Mouse (Mus musculus): ENCODE data around the gene Lhfpl4. TPM values are rescaled to one million over a fixed set of nuclear protein-coding genes. Genes with fewer than 3 reads are reported as not detected.

Lhfpl4 gene
- total RNA-seq, 2 experiments from 2014 or later = 3.2 to 4.8 TPM

DNA sequence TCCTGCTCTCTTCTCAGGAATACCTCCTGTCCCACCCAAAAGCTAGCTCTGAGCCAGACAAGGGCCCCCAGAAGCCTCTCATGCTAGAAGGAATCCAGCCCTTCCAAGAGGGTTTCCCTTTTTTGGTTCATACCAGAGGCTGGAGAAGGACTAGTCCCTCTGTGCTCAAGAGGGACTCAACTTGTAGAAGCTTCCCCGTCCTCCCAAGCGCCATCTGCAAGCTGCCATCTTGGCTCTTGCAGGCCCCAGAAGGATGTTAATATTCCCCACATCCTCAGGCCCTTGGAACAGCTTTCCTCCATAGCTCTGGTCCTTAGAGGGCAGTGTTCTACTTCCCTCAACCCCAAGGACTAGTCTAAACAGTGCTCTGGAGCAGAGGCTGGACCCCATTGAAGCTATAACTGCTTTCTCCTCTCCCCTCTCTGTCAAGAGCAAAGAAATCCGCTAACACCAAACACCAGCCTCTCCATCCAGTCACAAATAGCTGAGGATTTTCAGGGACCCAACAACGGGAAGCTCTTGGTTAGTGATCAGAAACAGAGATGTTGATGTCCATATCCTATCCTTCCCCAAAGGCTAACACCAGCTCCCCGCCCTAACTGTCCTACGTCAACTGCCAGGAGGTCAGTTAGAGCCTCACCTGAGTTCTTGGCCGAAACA, 26.7 kb downstream of the Lhfpl4 start:
- no peak for DNase-seq

DNA sequence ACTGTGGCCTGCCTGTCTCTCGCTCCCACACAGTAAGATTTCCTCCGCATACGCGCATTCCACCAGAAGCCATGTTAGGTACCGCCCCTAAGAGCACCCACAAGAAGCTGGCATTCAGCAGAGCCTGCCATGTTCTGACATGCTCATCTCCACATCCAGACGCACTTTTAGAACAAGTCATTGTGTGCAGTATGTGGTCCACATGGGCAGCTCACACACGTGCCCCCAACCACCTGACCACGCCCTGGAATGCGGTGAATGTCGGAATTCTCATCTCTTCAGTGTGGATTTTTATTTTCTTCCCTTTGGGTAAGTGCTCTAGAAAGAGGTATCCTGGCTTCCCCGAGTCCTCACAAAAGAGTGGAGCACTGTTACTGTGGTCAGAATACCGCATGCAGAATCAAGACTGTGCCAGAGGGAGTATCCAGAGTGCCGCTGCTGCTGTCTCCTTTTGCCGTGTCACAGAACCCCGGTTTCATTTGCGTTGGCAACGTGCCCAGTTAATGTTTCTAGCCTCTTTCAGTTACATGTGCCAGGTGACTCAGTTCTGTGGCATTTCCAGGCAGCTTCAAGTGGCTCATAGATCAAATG, 28.4 kb downstream of the Lhfpl4 start:
- peak; percentile 89 for DNase-seq

DNA sequence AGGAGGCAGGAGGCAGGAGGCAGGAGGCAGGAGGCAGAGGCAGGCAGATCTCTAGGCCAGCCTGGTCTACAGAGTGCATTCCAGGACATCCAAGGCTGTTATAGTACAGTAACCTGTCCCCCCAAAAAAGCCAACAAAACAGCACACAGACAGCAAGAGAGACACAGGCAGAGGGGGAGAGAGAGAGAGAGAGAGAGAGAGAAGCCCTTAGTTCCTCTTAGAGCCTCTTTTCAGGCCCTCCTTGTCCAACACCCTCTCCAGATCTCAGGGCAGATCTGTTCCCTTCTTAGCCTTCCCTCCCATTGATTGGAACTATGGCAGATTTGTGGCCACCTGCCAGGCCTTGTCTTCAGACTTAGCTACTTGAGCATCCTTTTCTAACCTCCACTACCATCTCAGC, 31.7 kb downstream of the Lhfpl4 start:
- no peak for DNase-seq

DNA sequence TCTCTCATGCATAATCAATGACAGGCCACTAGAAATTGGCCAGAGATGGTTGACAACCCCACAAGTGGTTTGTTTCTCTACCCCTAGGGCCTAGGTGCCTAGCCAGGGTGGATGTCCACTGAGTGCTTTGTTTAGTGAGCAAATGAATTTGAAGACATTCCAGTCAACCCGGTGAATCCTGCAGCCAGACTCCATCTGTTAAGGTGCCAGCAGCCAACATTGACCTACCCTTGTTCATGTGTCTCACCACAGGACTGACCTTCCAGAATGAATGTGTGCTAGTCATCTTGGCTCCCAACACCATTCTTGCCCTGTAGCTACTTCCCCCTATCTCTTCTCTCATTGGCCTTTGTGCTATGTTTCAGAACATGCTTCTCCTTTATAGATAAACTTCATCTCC, 33.2 kb downstream of the Lhfpl4 start:
- no peak for DNase-seq

DNA sequence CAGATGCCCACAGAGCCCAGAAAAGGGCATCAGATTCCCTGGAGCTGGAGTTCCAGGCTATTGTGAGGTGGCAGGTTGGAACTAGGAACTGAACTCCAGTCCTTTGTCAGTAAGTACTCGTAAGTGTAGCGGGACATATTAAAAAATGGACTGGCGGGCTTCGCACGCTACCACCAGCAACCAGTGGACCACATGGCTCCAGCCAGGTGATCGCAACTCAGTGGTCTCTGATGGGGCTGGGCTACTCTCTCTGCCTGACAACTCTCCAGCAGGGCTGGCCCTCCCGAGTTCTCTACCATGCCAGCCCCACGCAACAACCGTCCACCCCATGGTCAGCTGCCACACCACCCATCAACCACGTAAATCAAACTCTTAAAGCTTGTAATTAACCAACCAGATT, 35.1 kb downstream of the Lhfpl4 start:
- DNase-seq = no peak

DNA sequence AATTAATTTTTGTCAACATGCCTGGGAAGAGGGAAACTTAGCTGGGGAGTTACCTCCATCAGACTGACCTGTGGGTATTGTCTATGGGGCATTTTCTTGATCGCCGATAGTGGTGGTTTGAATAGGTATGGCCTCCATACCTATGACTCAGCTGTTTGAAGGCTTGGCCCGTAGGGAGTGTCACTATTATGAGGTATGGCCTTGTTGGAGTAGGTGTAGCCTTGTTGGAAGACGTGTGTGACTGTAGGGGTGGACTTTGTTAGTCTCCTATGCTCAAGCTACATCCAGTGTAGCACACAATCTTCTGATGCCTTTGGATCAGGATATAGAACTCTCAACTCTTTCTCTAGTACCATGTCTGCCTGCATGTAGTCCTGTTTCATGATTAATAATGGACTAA, 39.1 kb downstream of the Lhfpl4 start:
- DNase-seq = no peak

DNA sequence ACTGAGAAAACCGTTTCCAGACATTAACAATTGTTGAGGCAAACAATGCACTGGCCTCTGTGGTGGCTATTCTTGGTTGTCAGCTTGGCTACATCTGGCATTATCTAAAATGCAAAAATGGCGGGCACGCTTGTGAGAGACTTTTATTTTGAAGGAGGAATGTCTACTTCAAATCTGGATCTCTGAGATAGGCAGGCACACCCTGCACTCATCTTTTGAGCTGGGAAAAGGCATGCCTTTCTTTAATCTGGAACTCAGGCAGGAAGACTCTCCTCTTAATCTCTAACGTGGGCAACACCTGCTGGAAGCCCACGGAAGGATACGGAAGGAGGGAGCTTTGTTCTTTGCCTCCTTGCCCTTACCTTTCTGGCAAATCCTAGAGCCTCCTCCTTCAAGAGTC, 40.3 kb downstream of the Lhfpl4 start:
- no peak for DNase-seq

DNA sequence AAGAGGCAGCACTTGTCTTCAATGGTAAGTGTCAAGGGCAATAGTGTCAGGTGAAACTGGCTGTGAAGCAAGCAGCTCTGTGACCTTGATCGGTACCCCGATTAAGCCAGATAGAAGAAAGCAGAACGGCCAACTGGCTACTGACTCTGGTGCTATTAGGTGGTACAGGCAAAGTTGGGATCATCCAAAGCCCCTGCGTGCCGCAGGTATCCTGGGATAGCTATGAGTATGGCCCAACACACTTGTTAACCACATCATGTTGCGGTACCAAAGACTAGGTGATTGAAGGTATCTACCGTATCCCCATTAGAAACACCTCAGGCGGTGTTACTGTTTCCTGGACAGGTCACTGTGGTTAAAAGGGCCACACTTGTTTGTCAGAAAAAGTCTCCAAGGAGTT, 41.1 kb downstream of the Lhfpl4 start:
- no peak for DNase-seq

DNA sequence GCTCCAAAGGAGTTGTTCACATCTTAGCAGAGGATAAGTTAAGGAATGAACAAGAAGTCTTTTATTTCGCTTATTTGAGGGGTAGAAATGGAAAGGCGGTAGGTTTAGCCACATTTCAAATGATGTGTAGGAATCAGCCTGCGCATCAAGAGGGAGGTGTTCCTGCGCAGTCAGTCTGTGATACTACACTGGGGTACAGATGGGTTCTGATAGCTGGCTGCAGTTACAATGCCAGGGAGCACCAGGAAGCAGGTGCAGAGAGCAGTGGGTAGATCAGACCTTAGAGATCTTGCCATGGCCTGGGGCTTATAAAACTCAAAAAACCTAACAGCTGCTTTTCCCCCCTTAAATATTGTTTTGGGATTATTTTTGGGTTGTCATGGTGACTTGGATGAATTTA, 49.9 kb downstream of the Lhfpl4 start:
- DNase-seq = no peak

DNA sequence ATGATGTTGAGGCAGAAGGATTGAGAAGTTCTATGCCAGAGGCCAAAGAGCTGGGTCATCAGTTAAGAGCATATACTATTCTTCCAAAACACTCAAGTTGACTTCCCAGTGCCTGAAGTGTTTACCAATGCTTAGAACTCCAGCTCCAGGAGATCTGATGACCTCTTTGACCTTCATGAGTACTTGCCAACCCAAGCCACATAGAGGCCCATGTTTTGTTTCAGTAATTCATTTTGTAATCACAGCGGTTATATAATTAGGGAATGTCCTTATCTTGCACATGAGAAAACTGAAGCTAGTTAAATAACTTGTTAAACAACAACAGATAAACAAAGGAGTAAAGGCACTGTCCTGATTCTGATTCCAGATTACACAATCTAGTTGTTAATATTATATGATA, 50.4 kb downstream of the Lhfpl4 start:
- peak; percentile 38 for DNase-seq

DNA sequence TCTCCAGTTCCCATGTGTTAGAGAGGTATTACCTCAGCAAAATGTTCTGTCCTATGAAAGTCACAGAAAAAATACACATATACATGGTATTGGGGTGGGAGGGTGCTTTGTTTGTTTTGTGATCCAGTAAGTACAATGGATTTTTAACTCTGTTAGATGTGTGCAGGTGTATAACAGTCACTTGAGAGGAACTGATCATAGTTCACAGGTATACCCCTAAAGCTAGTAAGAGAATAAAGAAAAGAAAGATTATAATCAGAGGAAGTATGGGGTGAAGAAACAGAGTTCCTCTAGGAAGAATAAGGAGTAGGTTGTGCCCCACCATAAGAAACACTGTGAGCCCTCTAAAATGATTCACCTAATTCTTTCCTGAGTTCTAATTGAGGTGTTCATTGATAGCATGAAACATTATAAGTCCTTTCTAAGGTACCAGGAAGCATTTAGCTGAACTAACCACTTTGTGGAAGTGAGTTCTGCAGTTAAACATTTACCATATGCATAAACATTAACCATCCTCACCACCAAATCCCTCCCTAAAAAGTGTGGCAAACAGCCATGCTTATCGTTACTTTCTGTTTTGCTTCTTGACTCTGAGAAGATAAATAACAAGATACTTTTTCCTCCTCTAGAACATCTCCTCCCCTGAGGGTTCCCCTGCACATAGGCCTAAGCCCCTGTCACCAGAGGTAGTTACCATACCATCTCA, 53.6 kb downstream of the Lhfpl4 start:
- DNase-seq = no peak

DNA sequence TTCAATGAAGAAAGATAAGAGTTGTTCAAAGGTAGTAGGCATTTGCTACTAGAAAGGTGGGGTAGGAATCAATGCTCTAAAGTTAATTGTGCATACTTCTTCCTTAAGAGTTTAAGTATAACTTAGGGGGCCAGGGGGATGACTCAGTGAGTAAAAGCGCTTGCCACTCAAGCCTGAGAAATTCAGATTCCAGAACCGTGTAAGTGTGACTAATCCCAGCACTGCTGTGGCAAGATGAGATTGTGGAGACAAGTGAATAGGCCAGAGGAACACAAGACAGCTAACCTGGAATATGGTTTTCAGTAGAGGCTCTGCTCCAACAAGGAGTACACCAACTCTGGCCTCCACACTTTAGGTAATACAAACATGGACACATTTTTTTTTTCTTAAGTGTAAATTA, 61.8 kb downstream of the Lhfpl4 start:
- DNase-seq = no peak

DNA sequence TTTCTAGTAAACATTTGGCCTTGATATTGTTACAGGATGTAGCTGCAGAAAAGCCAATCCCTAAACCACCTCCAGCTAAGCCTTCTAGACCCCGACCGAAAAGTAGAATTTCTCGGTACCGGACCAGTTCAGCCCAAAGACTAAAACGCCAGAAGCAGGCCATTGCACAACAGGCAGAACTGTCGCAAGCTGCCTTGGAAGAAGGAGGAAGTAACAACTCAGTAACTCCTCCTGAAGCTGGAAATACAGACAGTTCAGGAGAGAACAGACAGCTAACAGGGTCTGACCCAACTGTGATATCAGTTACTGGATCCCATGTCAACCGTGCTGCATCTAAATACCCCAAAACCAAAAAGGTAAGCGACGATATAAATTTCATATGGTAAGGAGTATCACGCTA, 74.4 kb downstream of the Lhfpl4 start:
- DNase-seq = peak; percentile 30

Other genes starting within 250 kb of the Lhfpl4 start
- gene Srgap3, start 248.1 kb downstream of the Lhfpl4 start, total RNA-seq (2021) = 10 to 100 TPM; 13.2 to 15.8 TPM
- gene Thumpd3, start 149.2 kb downstream of the Lhfpl4 start, total RNA-seq (2021) = 10 to 100 TPM; 30.9 to 35.1 TPM
- gene Setd5, start 118.0 kb downstream of the Lhfpl4 start, total RNA-seq (2021) = 100 to 1,000 TPM in 1 of 2 experiments, 10 to 100 TPM in 1; 84.7 to 117 TPM
- 10 to 100 TPM; 27.4 to 35.3 TPM for gene Mtmr14, start 42.5 kb upstream of the Lhfpl4 start, total RNA-seq (2021)
- 1 to 10 TPM in 1 of 2 experiments, under 1 TPM in 1; 0.90 to 1.2 TPM for gene Cpne9, start 86.9 kb upstream of the Lhfpl4 start, total RNA-seq (2021)
- gene Brpf1, start 111.8 kb upstream of the Lhfpl4 start, total RNA-seq (2021) = 10 to 100 TPM; 32.6 to 37.2 TPM
- gene Ogg1, start 131.6 kb upstream of the Lhfpl4 start, total RNA-seq (2021) = 10 to 100 TPM; 11.9 to 12.0 TPM
- gene Camk1, start 148.6 kb upstream of the Lhfpl4 start, total RNA-seq (2021) = 10 to 100 TPM; 47.1 to 50.3 TPM
- gene Tada3, start 182.5 kb upstream of the Lhfpl4 start, total RNA-seq (2021) = 10 to 100 TPM; 30.5 to 37.1 TPM
- 100 to 1,000 TPM; 181 to 183 TPM for gene Arpc4, start 182.7 kb upstream of the Lhfpl4 start, total RNA-seq (2021)
- gene Ttll3, start 193.9 kb upstream of the Lhfpl4 start, total RNA-seq (2021) = 1 to 10 TPM; 1.8 to 4.3 TPM
- gene Rpusd3, start 224.0 kb upstream of the Lhfpl4 start, total RNA-seq (2021) = 10 to 100 TPM; 16.4 to 24.4 TPM
- gene Cidec, start 240.4 kb upstream of the Lhfpl4 start, total RNA-seq (2021) = 100 to 1,000 TPM; 397 to 418 TPM
- 10 to 100 TPM; 47.6 to 48.4 TPM for gene Jagn1, start 247.2 kb upstream of the Lhfpl4 start, total RNA-seq (2021)

All from adrenal gland, postnatal 10 days (tissue).